Mouse (Mus musculus): ENCODE results near the gene Slc9a1. TPM values are rescaled to one million over a fixed set of nuclear protein-coding genes. Genes with fewer than 3 reads are reported as not detected.

The Slc9a1 gene
- polyA plus RNA-seq, 1 experiment from 2014 or later = 9.2 TPM

DNA sequence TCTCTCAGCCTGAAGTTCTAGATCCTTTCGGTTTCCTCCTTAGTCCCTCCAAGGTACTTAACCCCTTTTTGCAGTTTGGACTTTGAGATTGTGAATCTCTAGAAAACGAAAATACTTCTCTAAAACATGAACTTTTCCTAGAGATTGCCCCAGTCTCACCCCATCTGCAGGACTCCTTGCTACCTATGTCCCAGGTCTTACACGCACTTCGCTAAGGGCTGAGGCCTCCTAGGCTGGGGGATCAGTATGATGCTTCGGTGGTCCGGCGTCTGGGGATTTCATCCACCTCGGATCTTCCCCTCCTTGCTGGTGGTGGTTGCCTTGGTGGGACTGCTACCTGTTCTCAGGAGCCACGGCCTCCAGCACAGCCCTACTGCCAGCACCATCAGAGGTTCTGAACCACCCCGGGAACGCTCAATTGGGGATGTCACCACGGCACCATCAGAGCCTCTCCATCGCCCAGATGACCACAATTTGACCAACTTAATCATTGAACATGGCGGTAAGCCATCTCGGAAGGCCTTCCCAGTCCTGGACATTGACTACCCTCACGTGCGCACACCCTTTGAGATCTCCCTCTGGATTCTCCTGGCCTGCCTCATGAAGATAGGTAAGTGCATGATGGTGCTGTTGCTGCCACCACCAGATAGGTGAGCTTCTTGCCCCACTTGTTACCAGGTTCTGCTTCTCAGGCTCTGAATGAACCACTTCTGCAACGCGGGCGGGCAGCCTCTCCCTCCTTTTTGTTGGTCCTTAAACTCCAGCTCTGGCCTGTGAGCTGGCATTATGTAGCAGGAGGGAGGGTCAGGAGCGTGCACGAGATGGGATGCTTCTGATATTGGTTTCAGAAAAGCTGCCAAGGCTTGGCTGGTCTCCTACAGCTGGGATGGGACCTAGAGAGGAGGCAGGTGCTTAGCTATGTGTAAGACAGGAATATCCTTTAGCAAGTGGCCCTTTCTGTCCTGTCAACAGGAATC is 1.1 kb downstream of the Slc9a1 start:
- DNase-seq (ENCODE audit: low spot score) (no peak), ATAC-seq (ENCODE audit: low read depth) (no peak)
- Histone ChIP-seq H3K27ac (replicated peaks; ENCODE audit: low read depth, low read length) (peak overlapping the region; percentile 86), H3K9me3 (ENCODE audit: control insufficient read depth, low read length) (no peaks in the 10 kb centered on the region), H3K4me2 (ENCODE audit: low read depth, low read length) (peak overlapping the region; percentile 81), H3K9ac (ENCODE audit: low read depth, low read length) (peak overlapping the region; percentile 92), H3K36me3 (ENCODE audit: control insufficient read depth, insufficient read depth, low read length) (0 out of 2 replicates have a peak, but pooled peaks cover 4% of the 10 kb centered on the region), H3K4me3 (ENCODE audit: low read depth, low read length) (peak overlapping the region; percentile 81), H3K27me3 (replicated peaks; ENCODE audit: control insufficient read depth, insufficient read depth, low read length) (no peaks in the 10 kb centered on the region), H3K4me1 (ENCODE audit: control insufficient read depth, insufficient read depth, low read length) (peaks cover 36% of the 10 kb centered on the region)
- WGBS = 65% methylated on average over 22 of the region's 22 CpGs

DNA sequence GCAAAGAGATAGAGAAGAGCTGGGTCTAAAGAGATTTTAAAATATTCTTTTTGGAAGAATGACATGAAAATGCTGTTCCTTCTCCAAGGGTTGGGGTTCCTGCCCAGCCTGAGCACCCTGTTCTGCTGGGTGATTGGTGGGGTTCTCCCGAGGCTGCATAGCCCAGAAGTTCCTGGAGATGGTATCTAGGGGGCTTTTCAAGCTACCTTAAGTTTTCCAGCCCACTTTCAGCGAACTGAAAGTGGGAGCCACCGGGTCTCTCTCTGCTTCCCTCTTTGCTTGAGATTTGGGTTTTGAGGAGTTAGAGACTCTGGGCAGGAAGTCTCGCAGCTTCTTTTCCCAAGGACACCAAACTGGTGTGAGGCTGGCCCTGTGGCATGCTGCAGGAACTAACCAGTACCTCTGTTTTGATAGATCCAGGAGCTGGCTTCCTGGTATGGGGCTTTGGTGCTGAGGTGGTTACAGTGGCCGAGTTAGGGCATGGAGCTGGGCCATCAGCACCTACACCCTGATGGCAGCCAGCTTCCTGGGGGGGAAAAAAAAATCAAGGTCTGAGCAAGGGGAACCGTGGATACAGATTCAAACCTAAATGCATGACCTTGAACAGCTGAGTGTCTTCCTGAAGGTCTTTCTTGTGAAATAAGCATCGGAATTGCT is 2.2 kb downstream of the Slc9a1 start:
- Histone ChIP-seq H3K36me3 (ENCODE audit: control insufficient read depth, insufficient read depth, low read length) (0 out of 2 replicates have a peak, but pooled peaks cover 4% of the 10 kb centered on the region), H3K27ac (replicated peaks; ENCODE audit: low read depth, low read length) (no peak overlapping the region), H3K9me3 (ENCODE audit: control insufficient read depth, low read length) (no peaks in the 10 kb centered on the region), H3K9ac (ENCODE audit: low read depth, low read length) (peak overlapping the region; percentile 92), H3K4me3 (ENCODE audit: low read depth, low read length) (peak overlapping the region; percentile 81), H3K27me3 (replicated peaks; ENCODE audit: control insufficient read depth, insufficient read depth, low read length) (no peaks in the 10 kb centered on the region), H3K4me2 (ENCODE audit: low read depth, low read length) (peak overlapping the region; percentile 81), H3K4me1 (ENCODE audit: control insufficient read depth, insufficient read depth, low read length) (peaks cover 39% of the 10 kb centered on the region)
- 75% methylated on average over 7 of the region's 7 CpGs for WGBS
- DNase-seq (ENCODE audit: low spot score) = no peak
- ATAC-seq (ENCODE audit: low read depth) = no peak

GRCm38 (mm10) chr4:133372278-133372665 is 2.8 kb downstream of the Slc9a1 start:
- 0 out of 2 replicates have a peak, but pooled peaks cover 4% of the 10 kb centered on the region for H3K36me3 ChIP-seq (ENCODE audit: control insufficient read depth, insufficient read depth, low read length)
- ATAC-seq (ENCODE audit: low read depth) (no peak), DNase-seq (ENCODE audit: low spot score) (no peak)
- peak overlapping the region; percentile 92 for H3K9ac ChIP-seq (ENCODE audit: low read depth, low read length)
- peak overlapping the region; percentile 81 for H3K4me2 ChIP-seq (ENCODE audit: low read depth, low read length)
- H3K27ac ChIP-seq (replicated peaks; ENCODE audit: low read depth, low read length) = no peak overlapping the region
- WGBS = 62% methylated on average over 6 of the region's 6 CpGs
- H3K4me1 ChIP-seq (ENCODE audit: control insufficient read depth, insufficient read depth, low read length) = peaks cover 41% of the 10 kb centered on the region
- H3K4me3 ChIP-seq (ENCODE audit: low read depth, low read length) = peak overlapping the region; percentile 81
- no peaks in the 10 kb centered on the region for H3K9me3 ChIP-seq (ENCODE audit: control insufficient read depth, low read length)
- no peaks in the 10 kb centered on the region for H3K27me3 ChIP-seq (replicated peaks; ENCODE audit: control insufficient read depth, insufficient read depth, low read length)

DNA sequence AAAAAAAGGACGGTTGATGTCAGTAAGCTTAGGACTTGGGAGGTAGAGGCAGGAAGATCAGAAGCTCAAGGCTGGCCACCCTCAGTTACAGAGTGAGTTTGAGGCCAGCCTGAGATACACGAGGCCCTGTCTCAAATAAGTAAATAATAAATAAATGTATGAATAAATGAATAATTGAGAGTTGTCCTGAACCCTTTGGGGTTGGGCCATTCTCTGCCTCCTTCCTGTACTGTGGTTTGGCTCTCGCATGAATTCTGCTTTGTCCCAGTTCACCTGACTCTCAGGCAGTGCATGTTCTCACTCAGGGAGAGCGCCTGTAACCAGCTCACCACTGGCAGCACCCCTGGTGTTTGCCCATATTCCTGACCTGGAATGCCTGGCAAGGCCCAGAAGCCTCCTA is 4.5 kb downstream of the Slc9a1 start:
- H3K4me2 ChIP-seq (ENCODE audit: low read depth, low read length) = 0 out of 2 replicates have a peak overlapping the region, but pooled peaks have one; percentile 13
- DNase-seq (ENCODE audit: low spot score) (no peak), ATAC-seq (ENCODE audit: low read depth) (no peak)
- no peak overlapping the region for H3K27ac ChIP-seq (replicated peaks; ENCODE audit: low read depth, low read length)
- 0 out of 2 replicates have a peak, but pooled peaks cover 4% of the 10 kb centered on the region for H3K36me3 ChIP-seq (ENCODE audit: control insufficient read depth, insufficient read depth, low read length)
- no peaks in the 10 kb centered on the region for H3K9me3 ChIP-seq (ENCODE audit: control insufficient read depth, low read length)
- H3K27me3 ChIP-seq (replicated peaks; ENCODE audit: control insufficient read depth, insufficient read depth, low read length) = no peaks in the 10 kb centered on the region
- H3K4me1 ChIP-seq (ENCODE audit: control insufficient read depth, insufficient read depth, low read length) = peaks cover 58% of the 10 kb centered on the region
- no peak overlapping the region for H3K9ac ChIP-seq (ENCODE audit: low read depth, low read length)
- 74% methylated on average over 4 of the region's 4 CpGs for WGBS
- H3K4me3 ChIP-seq (ENCODE audit: low read depth, low read length) = no peak overlapping the region

GRCm38 (mm10) chr4:133375812-133376577 is 6.5 kb downstream of the Slc9a1 start:
- H3K27ac ChIP-seq (replicated peaks; ENCODE audit: low read depth, low read length) = no peak overlapping the region; the same call in 1 of the 2 replicates
- DNase-seq (ENCODE audit: low spot score) = no peak
- H3K36me3 ChIP-seq (ENCODE audit: control insufficient read depth, insufficient read depth, low read length) = 0 out of 2 replicates have a peak, but pooled peaks cover 4% of the 10 kb centered on the region
- no peak overlapping the region for H3K9ac ChIP-seq (ENCODE audit: low read depth, low read length)
- no peak overlapping the region for H3K4me2 ChIP-seq (ENCODE audit: low read depth, low read length)
- H3K4me1 ChIP-seq (ENCODE audit: control insufficient read depth, insufficient read depth, low read length) = peaks cover 68% of the 10 kb centered on the region
- ATAC-seq (ENCODE audit: low read depth) = no peak
- H3K4me3 ChIP-seq (ENCODE audit: low read depth, low read length) = no peak overlapping the region
- WGBS = 68% methylated on average over 10 of the region's 10 CpGs
- H3K27me3 ChIP-seq (replicated peaks; ENCODE audit: control insufficient read depth, insufficient read depth, low read length) = no peaks in the 10 kb centered on the region
- H3K9me3 ChIP-seq (ENCODE audit: control insufficient read depth, low read length) = no peaks in the 10 kb centered on the region

DNA sequence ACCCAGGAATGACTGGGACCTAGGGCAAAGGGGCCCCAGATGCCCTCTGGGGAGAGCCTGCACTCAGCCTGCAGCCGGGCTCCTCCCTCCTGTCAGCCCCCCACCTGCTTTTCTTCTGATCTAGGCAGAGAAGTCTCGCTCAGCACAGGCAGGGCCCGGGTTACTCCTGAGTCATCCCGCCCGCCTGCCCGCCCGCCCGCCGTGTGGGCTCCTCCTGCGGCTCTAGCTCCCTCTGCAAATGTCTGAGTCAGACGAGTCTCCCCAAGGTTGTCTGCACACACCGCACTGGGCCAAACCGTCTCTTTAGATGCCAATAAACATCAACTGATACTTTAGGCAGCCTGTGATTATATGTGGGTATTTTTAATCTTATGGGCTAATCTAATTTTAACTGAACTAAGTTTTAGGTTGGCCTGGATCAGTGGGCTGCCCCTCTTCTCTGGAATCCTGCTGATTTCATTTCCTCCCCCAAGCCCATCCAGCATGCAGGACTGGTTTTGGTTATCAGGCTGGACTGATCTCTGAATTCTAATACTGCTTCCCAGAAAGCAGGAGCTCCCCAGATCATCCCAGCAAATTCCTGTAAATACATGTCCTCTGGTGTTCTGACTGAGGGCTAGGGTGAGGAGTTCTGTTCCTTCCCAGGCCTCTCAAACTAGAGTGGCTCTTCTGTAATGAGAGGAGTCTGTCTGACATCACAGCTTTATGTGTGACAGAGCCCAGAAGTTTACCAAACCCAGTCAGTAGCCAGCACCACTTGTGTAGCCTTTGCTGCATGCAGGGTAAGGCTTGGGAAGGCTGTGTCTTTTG is 8.9 kb downstream of the Slc9a1 start:
- WGBS = 6% methylated on average over 10 of the region's 13 CpGs
- Histone ChIP-seq H3K27me3 (replicated peaks; ENCODE audit: control insufficient read depth, insufficient read depth, low read length) (no peaks in the 10 kb centered on the region), H3K4me1 (ENCODE audit: control insufficient read depth, insufficient read depth, low read length) (peaks cover 49% of the 10 kb centered on the region), H3K4me3 (ENCODE audit: low read depth, low read length) (no peak overlapping the region), H3K9me3 (ENCODE audit: control insufficient read depth, low read length) (no peaks in the 10 kb centered on the region), H3K9ac (ENCODE audit: low read depth, low read length) (peak overlapping the region; percentile 23), H3K4me2 (ENCODE audit: low read depth, low read length) (peak overlapping the region; percentile 13; the same call in 1 of the 2 replicates), H3K27ac (replicated peaks; ENCODE audit: low read depth, low read length) (peak overlapping the region; percentile 83), H3K36me3 (ENCODE audit: control insufficient read depth, insufficient read depth, low read length) (0 out of 2 replicates have a peak, but pooled peaks cover 9% of the 10 kb centered on the region)
- peak; percentile 90 for ATAC-seq (ENCODE audit: low read depth)
- DNase-seq (ENCODE audit: low spot score) = peak; percentile 84

GRCm38 (mm10) chr4:133379046-133379347 is 9.5 kb downstream of the Slc9a1 start:
- DNase-seq (ENCODE audit: low spot score) (no peak), ATAC-seq (ENCODE audit: low read depth) (0 out of 2 replicates have a peak, but pooled peaks have one; percentile 1)
- Histone ChIP-seq H3K9ac (ENCODE audit: low read depth, low read length) (no peak overlapping the region; the same call in 1 of the 2 replicates), H3K27ac (replicated peaks; ENCODE audit: low read depth, low read length) (peak overlapping the region; percentile 83), H3K4me3 (ENCODE audit: low read depth, low read length) (no peak overlapping the region), H3K27me3 (replicated peaks; ENCODE audit: control insufficient read depth, insufficient read depth, low read length) (no peaks in the 10 kb centered on the region), H3K9me3 (ENCODE audit: control insufficient read depth, low read length) (no peaks in the 10 kb centered on the region), H3K36me3 (ENCODE audit: control insufficient read depth, insufficient read depth, low read length) (0 out of 2 replicates have a peak, but pooled peaks cover 9% of the 10 kb centered on the region), H3K4me1 (ENCODE audit: control insufficient read depth, insufficient read depth, low read length) (peaks cover 45% of the 10 kb centered on the region), H3K4me2 (ENCODE audit: low read depth, low read length) (peak overlapping the region; percentile 13; the same call in 1 of the 2 replicates)
- 42% methylated on average over 5 of the region's 5 CpGs for whole genome bisulfite sequencing

Measured in embryonic facial prominence, embryonic 14.5 days (tissue).